In genomic region chr14:29030519-29030918, GRCm38 (mm10) we compare ENCODE assay signal across 16 mouse cellular contexts. TPM values are rescaled to one million over a fixed set of nuclear protein-coding genes. Genes with fewer than 3 reads are reported as not detected.
DNase-seq lines count a peak whose midpoint lies in the region; ATAC-seq and TF ChIP-seq lines count a peak whose summit lies in the region.
"Had no signal": no experiment of that assay in that cellular context is flagged by ENCODE, and none has a peak within 500 bp of the region (broad histone marks: within the 10 kb centered on the region; RNA-seq: fewer than 3 reads in every experiment).

No protein-coding gene starts in this region.

- no peaks in the 10 kb centered on the region for H3K9me3 ChIP-seq in hindbrain, embryonic 13.5 days
- H3K9me3 ChIP-seq in hindbrain, embryonic 16.5 days (ENCODE audit: control insufficient read depth, low read length), result no peaks in the 10 kb centered on the region
- H3K9me3 ChIP-seq in forebrain, embryonic 16.5 days (ENCODE audit: control insufficient read depth, low read length), result no peaks in the 10 kb centered on the region
- H3K9me3 ChIP-seq: liver, embryonic 15.5 days had no signal

- H3K4me2 ChIP-seq in hindbrain, embryonic 13.5 days, result no peak overlapping the region
- H3K4me2 ChIP-seq in hindbrain, embryonic 16.5 days (ENCODE audit: low read length), result no peak overlapping the region
- no peak overlapping the region for H3K4me2 ChIP-seq in forebrain, embryonic 16.5 days (ENCODE audit: low read length)
- H3K4me2 ChIP-seq: liver, embryonic 15.5 days had no signal

- 0 out of 2 replicates have a peak, but pooled peaks have one; percentile 18 for ATAC-seq in frontal cortex, adult (ENCODE audit: low TSS enrichment)
- ATAC-seq in hindbrain, embryonic 13.5 days (ENCODE audit: low FRiP score), result no peak
- ATAC-seq in hindbrain, embryonic 16.5 days, result no peak
- peak; percentile 51; the same call in 1 of the 2 replicates for ATAC-seq in forebrain, embryonic 16.5 days

- H3K36me3 ChIP-seq in hindbrain, embryonic 13.5 days, result no peaks in the 10 kb centered on the region
- H3K36me3 ChIP-seq in hindbrain, embryonic 16.5 days (ENCODE audit: control insufficient read depth, insufficient read depth, low read length), result no peaks in the 10 kb centered on the region
- no peaks in the 10 kb centered on the region for H3K36me3 ChIP-seq in forebrain, embryonic 16.5 days (ENCODE audit: control insufficient read depth, insufficient read depth)
- H3K36me3 ChIP-seq: liver, embryonic 15.5 days had no signal

- no peak for DNase-seq in frontal cortex, postnatal 25 days (ENCODE audit: low spot score in 2 of 2)
- peak; percentile 78 for DNase-seq in brain, embryonic 14.5 days (ENCODE audit: low read depth)
- no peak for DNase-seq in lung, postnatal 4 days
- no peak for DNase-seq in lung, postnatal 25 days (ENCODE audit: low spot score)
- DNase-seq: cerebellum, adult 8-10 months; gastrocnemius, postnatal 14 days; lung, postnatal 14 days; retina, postnatal 1 day; thymus, adult 2 months had no signal

- TF ChIP-seq POLR2A in brain, embryonic 14.5 days (IDR thresholded peaks at IDR 0.05; ENCODE audit: borderline replicate concordance, extremely low read depth, insufficient read depth, insufficient read length, poor library complexity, severe bottlenecking), result no peak

- H3K9ac ChIP-seq in hindbrain, embryonic 13.5 days, result no peak overlapping the region
- no peak overlapping the region for H3K9ac ChIP-seq in hindbrain, embryonic 16.5 days (ENCODE audit: low read depth, low read length)
- H3K9ac ChIP-seq in forebrain, embryonic 16.5 days (replicated peaks; ENCODE audit: low read depth, low read length), result no peak overlapping the region
- H3K9ac ChIP-seq: liver, embryonic 15.5 days had no signal

- WGBS in hindbrain, embryonic 13.5 days, result 52% methylated on average over 9 of the region's 9 CpGs
- 43% methylated on average over 9 of the region's 9 CpGs for WGBS in hindbrain, embryonic 16.5 days
- 33% methylated on average over 9 of the region's 9 CpGs for WGBS in forebrain, embryonic 16.5 days

- peak overlapping the region; percentile 30; the same call in 1 of the 2 replicates for H3K27ac ChIP-seq in hindbrain, embryonic 13.5 days
- H3K27ac ChIP-seq in hindbrain, embryonic 16.5 days (ENCODE audit: low read depth, low read length), result no peak overlapping the region
- peak overlapping the region; percentile 75 for H3K27ac ChIP-seq in forebrain, embryonic 16.5 days (ENCODE audit: low read length)
- H3K27ac ChIP-seq: liver, embryonic 15.5 days had no signal

- H3K4me3 ChIP-seq in hindbrain, embryonic 13.5 days, result no peak overlapping the region
- H3K4me3 ChIP-seq in hindbrain, embryonic 16.5 days (ENCODE audit: low read length), result no peak overlapping the region
- H3K4me3 ChIP-seq in forebrain, embryonic 16.5 days (replicated peaks; ENCODE audit: low read length), result no peak overlapping the region
- H3K4me3 ChIP-seq: erythroblast, embryonic 14.5 days; liver, embryonic 15.5 days had no signal

- H3K27me3 ChIP-seq in hindbrain, embryonic 13.5 days, result no peaks in the 10 kb centered on the region
- no peaks in the 10 kb centered on the region for H3K27me3 ChIP-seq in hindbrain, embryonic 16.5 days (replicated peaks; ENCODE audit: control insufficient read depth, insufficient read depth, low read length)
- H3K27me3 ChIP-seq in forebrain, embryonic 16.5 days (replicated peaks; ENCODE audit: control insufficient read depth, insufficient read depth, low read length), result no peaks in the 10 kb centered on the region
- H3K27me3 ChIP-seq: liver, embryonic 15.5 days had no signal

- TF ChIP-seq CTCF in brain, embryonic 14.5 days (IDR thresholded peaks at IDR 0.05; ENCODE audit: borderline replicate concordance, extremely low read depth, insufficient read depth, insufficient read length), result no peak

- peaks cover 28% of the 10 kb centered on the region for H3K4me1 ChIP-seq in hindbrain, embryonic 13.5 days (replicated peaks)
- peaks cover 8% of the 10 kb centered on the region for H3K4me1 ChIP-seq in hindbrain, embryonic 16.5 days (ENCODE audit: control insufficient read depth, insufficient read depth, low read depth, low read length)
- peaks cover 27% of the 10 kb centered on the region for H3K4me1 ChIP-seq in forebrain, embryonic 16.5 days (replicated peaks; ENCODE audit: control insufficient read depth, insufficient read depth, low read length)
- H3K4me1 ChIP-seq: liver, embryonic 15.5 days had no signal

RNA-seq across cellular contexts. Expression of gene Lrtm1, which starts 12.5 kb away (rescaled TPM):
- polyA plus RNA-seq in hindbrain, embryonic 13.5 days (2015; fragmentation: Nextera tagmentation; extraction: Ambion mirVana), result 0.31 and 0.44 TPM in 2 replicates
- polyA plus RNA-seq in hindbrain, embryonic 16.5 days (2015; fragmentation: Nextera tagmentation; extraction: Ambion mirVana), result 0.31 and 0.38 TPM in 2 replicates
- 0.05 and 0.08 TPM in 2 replicates for polyA plus RNA-seq in brain, embryonic 14.5 days (2012; rRNA removed)
- polyA plus RNA-seq in forebrain, embryonic 16.5 days (2015; fragmentation: Nextera tagmentation; extraction: Ambion mirVana), result 0.07 and 0.33 TPM in 2 replicates
- polyA plus RNA-seq: small intestine, adult 2 months had no signal

Comparison
In these comparisons a context has a peak if more than half of its experiments do, and no peak if none do; other contexts are left out.
1. ATAC-seq: peak in frontal cortex, adult (single experiment) and forebrain, embryonic 16.5 days (single experiment); none in hindbrain, embryonic 13.5 days (single experiment) and hindbrain, embryonic 16.5 days (single experiment).